Mouse (Mus musculus) lung, embryonic 16.5 days (tissue): ENCODE data around the gene Kdm8. TPM values are rescaled to one million over a fixed set of nuclear protein-coding genes. Genes with fewer than 3 reads are reported as not detected.

ENCODE experiments used
- ATAC-seq: fragments of 200-750 bp; cut with Nextera tagmentation; 2 replicates; pipeline ENCODE4 v1.8.0; 2017; ENCODE audit warnings: low read depth, mild to moderate bottlenecking, moderate library complexity
- H3K27ac ChIP-seq: fragments of 300-500 bp; sonication (generic); 2 replicates; pipeline ENCODE4 v1.5.1; 2014; ENCODE audit warnings: mild to moderate bottlenecking, control low read depth, low read length
- H3K27me3 ChIP-seq: fragments of 300-500 bp; sonication (generic); 2 replicates; pipeline ENCODE4 v1.6.1; 2014; ENCODE audit warnings: low read depth, low read length, mixed read lengths; ENCODE audit not compliant: control insufficient read depth, insufficient read depth
- H3K36me3 ChIP-seq: fragments of 300-500 bp; sonication (generic); 2 replicates; pipeline ENCODE4 v1.6.1; 2014; ENCODE audit warnings: low read length; ENCODE audit not compliant: control insufficient read depth, insufficient read depth
- H3K4me1 ChIP-seq: fragments of 300-500 bp; sonication (generic); replicated peaks from 2 replicates; pipeline ENCODE4 v1.6.1; 2014; ENCODE audit warnings: low read length, mixed read lengths; ENCODE audit not compliant: control insufficient read depth, insufficient read depth
- H3K4me2 ChIP-seq: fragments of 300-500 bp; sonication (generic); 2 replicates; pipeline ENCODE4 v1.6.1; 2014; ENCODE audit warnings: low read depth, low read length, control low read depth
- H3K4me3 ChIP-seq: fragments of 300-500 bp; sonication (generic); 2 replicates; pipeline ENCODE4 v1.5.1; 2014; ENCODE audit warnings: mild to moderate bottlenecking, low read length, control low read depth
- H3K9ac ChIP-seq: fragments of 300-500 bp; sonication (generic); 2 replicates; pipeline ENCODE4 v1.6.1; 2014; ENCODE audit warnings: low read length, control low read depth
- H3K9me3 ChIP-seq: fragments of 300-500 bp; sonication (generic); 2 replicates; pipeline ENCODE4 v1.6.1; 2016; ENCODE audit warnings: low read length; ENCODE audit not compliant: control insufficient read depth
- WGBS: fragments of 180-500 bp; shearing (Covaris S2); extraction: QIAGEN DNeasy Blood & Tissue Kit; methylation state at CpG from one replicate; pipeline ENCODE4 v1.1.7; 2014; 5-methylcytosine and 5-hydroxymethylcytosine counted together
- polyA plus RNA-seq: library from polyadenylated mRNA; unstranded; fragments of >200 nt; fragmentation: Nextera tagmentation; extraction: Ambion mirVana; gene quantifications from 2 replicates; pipeline ENCODE4 v1.2.1, GENCODE M21; 2015

The Kdm8 gene
- polyA plus RNA-seq, 1 experiment from 2014 or later, result 13.1 TPM

DNA sequence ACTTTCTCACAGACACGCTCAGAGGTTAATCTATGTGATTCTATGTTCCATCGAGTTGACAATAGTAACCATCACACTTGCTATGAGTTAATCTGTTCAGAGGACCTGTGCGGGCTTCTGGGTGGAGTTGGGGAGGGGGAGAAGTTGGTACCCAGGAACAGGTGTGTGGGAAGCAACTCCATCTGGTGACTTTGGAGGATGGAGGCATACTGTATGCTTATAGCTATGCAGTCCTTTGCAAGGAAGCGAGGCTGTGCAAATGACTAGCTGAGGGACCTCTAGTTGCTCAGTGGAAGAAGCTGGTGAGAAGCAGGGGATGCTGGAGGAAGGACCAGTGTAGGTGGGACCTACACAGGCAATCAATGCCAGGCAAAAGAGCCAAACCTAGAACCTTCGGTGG, 60.1 kb downstream of the Kdm8 start:
- no peaks in the 10 kb centered on the region for H3K36me3 ChIP-seq
- no peak overlapping the region for H3K4me2 ChIP-seq
- no peak overlapping the region for H3K4me3 ChIP-seq
- 87% methylated on average over 5 of the region's 5 CpGs for WGBS
- H3K9me3 ChIP-seq, result no peaks in the 10 kb centered on the region
- peaks cover 5% of the 10 kb centered on the region; the same call in 1 of the 2 replicates for H3K4me1 ChIP-seq
- H3K27me3 ChIP-seq, result no peaks in the 10 kb centered on the region
- no peak for ATAC-seq
- H3K27ac ChIP-seq, result no peak overlapping the region
- H3K9ac ChIP-seq, result no peak overlapping the region

GRCm38 (mm10) chr7:125505568-125505967, 61.1 kb downstream of the Kdm8 start:
- Histone ChIP-seq H3K4me3 (no peak overlapping the region), H3K36me3 (no peaks in the 10 kb centered on the region), H3K27me3 (no peaks in the 10 kb centered on the region), H3K9me3 (no peaks in the 10 kb centered on the region), H3K4me1 (no peaks in the 10 kb centered on the region), H3K4me2 (no peak overlapping the region), H3K27ac (no peak overlapping the region), H3K9ac (no peak overlapping the region)
- 69% methylated on average over 10 of the region's 10 CpGs for WGBS
- ATAC-seq, result no peak

DNA sequence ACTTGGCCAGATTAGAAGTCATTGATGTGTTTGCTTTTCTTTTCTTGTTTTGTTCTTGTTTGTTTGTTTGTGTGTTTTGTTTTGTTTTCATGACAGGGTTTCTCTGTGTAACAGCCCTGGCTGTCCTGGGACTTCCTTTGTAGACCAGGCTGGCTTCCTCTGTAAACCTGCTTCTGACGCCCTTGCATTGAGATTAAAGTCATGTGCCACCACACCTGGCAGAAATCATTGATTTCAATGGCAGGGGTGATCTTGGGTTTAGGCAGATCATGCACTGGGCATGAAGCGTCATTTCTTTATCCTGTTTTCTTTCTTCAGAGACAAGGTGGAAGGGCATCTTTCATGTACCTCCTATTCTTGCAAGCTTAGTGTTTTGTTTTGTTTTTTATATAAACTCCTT, 62.8 kb downstream of the Kdm8 start:
- no peaks in the 10 kb centered on the region for H3K4me1 ChIP-seq
- no peak overlapping the region for H3K4me3 ChIP-seq
- H3K36me3 ChIP-seq, result no peaks in the 10 kb centered on the region
- no peak overlapping the region for H3K27ac ChIP-seq
- no peak overlapping the region for H3K4me2 ChIP-seq
- H3K27me3 ChIP-seq, result no peaks in the 10 kb centered on the region
- ATAC-seq, result no peak
- WGBS, result 79% methylated on average over 2 of the region's 2 CpGs
- no peak overlapping the region for H3K9ac ChIP-seq
- H3K9me3 ChIP-seq, result no peaks in the 10 kb centered on the region

DNA sequence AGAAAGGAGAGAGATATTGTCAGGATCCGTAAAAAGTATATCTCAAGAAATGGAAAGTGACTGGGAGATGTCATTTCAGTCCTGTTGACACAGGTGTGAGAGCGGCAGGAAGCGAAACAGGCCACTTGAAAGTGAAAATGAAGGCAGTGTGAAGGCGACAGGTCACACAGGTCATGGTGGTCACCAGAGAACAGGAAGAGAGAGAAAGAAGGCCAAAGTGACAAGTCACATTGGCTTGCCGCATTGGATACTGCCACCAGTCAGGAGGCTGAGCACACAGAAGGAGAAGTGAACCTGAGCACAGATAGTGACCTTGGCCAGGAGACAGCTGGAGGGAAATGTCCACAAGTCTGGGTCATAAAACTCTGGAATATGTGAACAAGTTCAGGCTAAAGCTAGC, 67.0 kb downstream of the Kdm8 start:
- ATAC-seq, result no peak
- Histone ChIP-seq H3K4me2 (no peak overlapping the region), H3K4me3 (no peak overlapping the region), H3K4me1 (0 out of 2 replicates have a peak, but pooled peaks cover 2% of the 10 kb centered on the region), H3K36me3 (no peaks in the 10 kb centered on the region), H3K27me3 (no peaks in the 10 kb centered on the region), H3K27ac (no peak overlapping the region), H3K9me3 (no peaks in the 10 kb centered on the region), H3K9ac (no peak overlapping the region)
- 64% methylated on average over 5 of the region's 5 CpGs for WGBS

DNA sequence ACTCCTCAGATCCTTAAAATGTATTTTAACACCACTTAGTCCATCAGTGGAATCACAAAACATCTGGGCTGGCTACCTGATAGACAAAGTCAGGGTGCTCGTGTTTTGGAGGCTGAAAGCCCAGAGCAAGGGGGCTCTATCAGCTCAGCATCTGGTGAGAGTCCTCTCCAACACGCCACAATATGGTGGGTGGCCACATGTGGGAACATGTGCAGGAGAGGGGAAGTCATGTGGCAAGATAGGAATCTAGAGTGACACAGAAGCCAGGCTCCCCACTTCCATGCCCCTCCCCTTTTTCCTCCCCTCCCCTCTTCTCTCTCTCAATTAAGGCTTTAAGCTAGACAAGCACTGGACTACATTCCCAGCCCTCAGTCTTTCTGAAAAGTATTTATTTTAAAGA, 67.4 kb downstream of the Kdm8 start:
- 0 out of 2 replicates have a peak, but pooled peaks cover 2% of the 10 kb centered on the region for H3K4me1 ChIP-seq
- no peak overlapping the region for H3K9ac ChIP-seq
- H3K4me2 ChIP-seq, result no peak overlapping the region
- no peaks in the 10 kb centered on the region for H3K9me3 ChIP-seq
- no peak overlapping the region for H3K27ac ChIP-seq
- ATAC-seq, result no peak
- no peaks in the 10 kb centered on the region for H3K36me3 ChIP-seq
- 55% methylated on average over 2 of the region's 2 CpGs for WGBS
- no peaks in the 10 kb centered on the region for H3K27me3 ChIP-seq
- H3K4me3 ChIP-seq, result no peak overlapping the region

Other genes starting within 250 kb of the Kdm8 start
- 148 and 151 TPM in 2 replicates for gene Nsmce1, start 46.9 kb downstream of the Kdm8 start, polyA plus RNA-seq
- 18.8 and 19.5 TPM in 2 replicates for gene Il4ra, start 107.4 kb downstream of the Kdm8 start, polyA plus RNA-seq
- 0.40 and 0.83 TPM in 2 replicates for gene Il21r, start 158.8 kb downstream of the Kdm8 start, polyA plus RNA-seq